Mouse (Mus musculus): ENCODE data around the gene Yipf3. TPM values are rescaled to one million over a fixed set of nuclear protein-coding genes. Genes with fewer than 3 reads are reported as not detected.

Yipf3 gene
- polyA plus RNA-seq, 1 experiment, result not detected

- H3K4me3 ChIP-seq (ENCODE audit: insufficient read depth, low read depth, low read length), result no peak overlapping the region
- H3K27ac ChIP-seq (ENCODE audit: insufficient read depth, low read depth, low read length), result no peak overlapping the region
- TF ChIP-seq POLR2A (IDR thresholded peaks at IDR 0.05; ENCODE audit: insufficient read depth, low read depth, low read length), result no peak
- peak; percentile 85 for TF ChIP-seq CTCF (IDR thresholded peaks at IDR 0.05; ENCODE audit: insufficient read depth, low read depth, low read length)
- H3K4me1 ChIP-seq (ENCODE audit: control insufficient read depth, insufficient read depth, low read length), result peaks cover 16% of the 10 kb centered on the region
- WGBS, result 22% methylated on average over 14 of the region's 14 CpGs
These were observed 18.2 kb downstream of the Yipf3 start for GRCm38 (mm10) chr17:46265918-46266618.

- WGBS, result 83% methylated on average over 6 of the region's 6 CpGs
- Histone ChIP-seq H3K4me1 (ENCODE audit: control insufficient read depth, insufficient read depth, low read length) (peaks cover 21% of the 10 kb centered on the region), H3K27ac (ENCODE audit: insufficient read depth, low read depth, low read length) (no peak overlapping the region), H3K4me3 (ENCODE audit: insufficient read depth, low read depth, low read length) (no peak overlapping the region)
- TF ChIP-seq CTCF (IDR thresholded peaks at IDR 0.05; ENCODE audit: insufficient read depth, low read depth, low read length), result no peak
- no peak for TF ChIP-seq POLR2A (IDR thresholded peaks at IDR 0.05; ENCODE audit: insufficient read depth, low read depth, low read length)
These were observed 19.1 kb downstream of the Yipf3 start for GRCm38 (mm10) chr17:46266986-46267385.

GRCm38 (mm10) chr17:46267511-46267910 is 19.6 kb downstream of the Yipf3 start:
- Histone ChIP-seq H3K4me1 (ENCODE audit: control insufficient read depth, insufficient read depth, low read length) (peaks cover 26% of the 10 kb centered on the region), H3K4me3 (ENCODE audit: insufficient read depth, low read depth, low read length) (no peak overlapping the region), H3K27ac (ENCODE audit: insufficient read depth, low read depth, low read length) (no peak overlapping the region)
- TF ChIP-seq CTCF (IDR thresholded peaks at IDR 0.05; ENCODE audit: insufficient read depth, low read depth, low read length) (no peak), POLR2A (IDR thresholded peaks at IDR 0.05; ENCODE audit: insufficient read depth, low read depth, low read length) (no peak)
- 90% methylated on average over 7 of the region's 7 CpGs for WGBS

- H3K27ac ChIP-seq (ENCODE audit: insufficient read depth, low read depth, low read length), result no peak overlapping the region
- no peak for TF ChIP-seq CTCF (IDR thresholded peaks at IDR 0.05; ENCODE audit: insufficient read depth, low read depth, low read length)
- TF ChIP-seq POLR2A (IDR thresholded peaks at IDR 0.05; ENCODE audit: insufficient read depth, low read depth, low read length), result no peak
- no peak overlapping the region for H3K4me3 ChIP-seq (ENCODE audit: insufficient read depth, low read depth, low read length)
- WGBS, result 76% methylated on average over 10 of the region's 10 CpGs
- H3K4me1 ChIP-seq (ENCODE audit: control insufficient read depth, insufficient read depth, low read length), result peaks cover 26% of the 10 kb centered on the region
These were observed 20.3 kb downstream of the Yipf3 start for GRCm38 (mm10) chr17:46268026-46268720.

- Histone ChIP-seq H3K4me3 (ENCODE audit: insufficient read depth, low read depth, low read length) (no peak overlapping the region), H3K27ac (ENCODE audit: insufficient read depth, low read depth, low read length) (no peak overlapping the region), H3K4me1 (ENCODE audit: control insufficient read depth, insufficient read depth, low read length) (peaks cover 38% of the 10 kb centered on the region)
- no peak for TF ChIP-seq CTCF (IDR thresholded peaks at IDR 0.05; ENCODE audit: insufficient read depth, low read depth, low read length)
- TF ChIP-seq POLR2A (IDR thresholded peaks at IDR 0.05; ENCODE audit: insufficient read depth, low read depth, low read length), result no peak
- 54% methylated on average over 19 of the region's 19 CpGs for WGBS
These were observed 22.1 kb downstream of the Yipf3 start for GRCm38 (mm10) chr17:46269771-46270534.

- H3K4me3 ChIP-seq (ENCODE audit: insufficient read depth, low read depth, low read length), result no peak overlapping the region
- 72% methylated on average over 2 of the region's 2 CpGs for WGBS
- H3K4me1 ChIP-seq (ENCODE audit: control insufficient read depth, insufficient read depth, low read length), result peaks cover 34% of the 10 kb centered on the region
- H3K27ac ChIP-seq (ENCODE audit: insufficient read depth, low read depth, low read length), result no peak overlapping the region
- TF ChIP-seq POLR2A (IDR thresholded peaks at IDR 0.05; ENCODE audit: insufficient read depth, low read depth, low read length), result no peak
- no peak for TF ChIP-seq CTCF (IDR thresholded peaks at IDR 0.05; ENCODE audit: insufficient read depth, low read depth, low read length)
These were observed 24.2 kb downstream of the Yipf3 start for GRCm38 (mm10) chr17:46272058-46272457.

- WGBS, result 89% methylated on average over 5 of the region's 5 CpGs
- TF ChIP-seq POLR2A (IDR thresholded peaks at IDR 0.05; ENCODE audit: insufficient read depth, low read depth, low read length), result no peak
- TF ChIP-seq CTCF (IDR thresholded peaks at IDR 0.05; ENCODE audit: insufficient read depth, low read depth, low read length), result no peak
- no peak overlapping the region for H3K27ac ChIP-seq (ENCODE audit: insufficient read depth, low read depth, low read length)
These were observed 24.8 kb downstream of the Yipf3 start for GRCm38 (mm10) chr17:46272675-46273074.

GRCm38 (mm10) chr17:46273803-46274236 is 25.9 kb downstream of the Yipf3 start:
- 13% methylated on average over 1 of the region's 1 CpGs for WGBS
- TF ChIP-seq CTCF (IDR thresholded peaks at IDR 0.05; ENCODE audit: insufficient read depth, low read depth, low read length) (no peak), POLR2A (IDR thresholded peaks at IDR 0.05; ENCODE audit: insufficient read depth, low read depth, low read length) (no peak)
- no peak overlapping the region for H3K4me3 ChIP-seq (ENCODE audit: insufficient read depth, low read depth, low read length)
- H3K27ac ChIP-seq (ENCODE audit: insufficient read depth, low read depth, low read length), result peak overlapping the region; percentile 61
- H3K4me1 ChIP-seq (ENCODE audit: control insufficient read depth, insufficient read depth, low read length), result peaks cover 33% of the 10 kb centered on the region

More at GRCm38 (mm10) chr17:46272675-46273074, 24.8 kb downstream of the Yipf3 start:
- Histone ChIP-seq H3K4me1 (ENCODE audit: control insufficient read depth, insufficient read depth, low read length) (peaks cover 34% of the 10 kb centered on the region), H3K4me3 (ENCODE audit: insufficient read depth, low read depth, low read length) (no peak overlapping the region)
